Mouse (Mus musculus) spleen, adult 2 months (tissue): ENCODE results near the gene Arhgef26. TPM values are rescaled to one million over a fixed set of nuclear protein-coding genes. Genes with fewer than 3 reads are reported as not detected.

Experiments used
- DNase-seq, 2 experiments: peaks; one replicate each; pipeline versions ENCODE4 v3.0.0 to v3.0.0-alpha.2; 2012 to 2021; ENCODE audit warnings: low spot score in 2 of 2, low read depth in 1 of 2
- H3K27ac ChIP-seq: fragments of 200-500 bp; 2 replicates; pipeline ENCODE4 v1.5.1; 2012; ENCODE audit warnings: low read length, inconsistent platforms; ENCODE audit not compliant: insufficient read depth
- H3K27me3 ChIP-seq: fragments of 200-500 bp; 2 replicates; pipeline ENCODE4 v1.6.1; 2012; ENCODE audit warnings: mild to moderate bottlenecking, moderate library complexity, low read length, inconsistent platforms; ENCODE audit not compliant: control insufficient read depth, insufficient read depth
- H3K36me3 ChIP-seq: fragments of 200-500 bp; 2 replicates; pipeline ENCODE4 v1.6.1; 2012; ENCODE audit warnings: mild to moderate bottlenecking, low read length, inconsistent platforms; ENCODE audit not compliant: control insufficient read depth, insufficient read depth
- H3K4me1 ChIP-seq: fragments of 200-500 bp; 2 replicates; pipeline ENCODE4 v1.6.1; 2011; ENCODE audit warnings: inconsistent platforms; ENCODE audit not compliant: control insufficient read depth, insufficient read depth, insufficient read length
- H3K4me3 ChIP-seq: fragments of 200-500 bp; 2 replicates; pipeline ENCODE4 v1.5.1; 2011; ENCODE audit warnings: mild to moderate bottlenecking, inconsistent platforms; ENCODE audit not compliant: insufficient read depth, insufficient read length; ENCODE audit errors: extremely low read depth
- CTCF ChIP-seq: fragments of 200-500 bp; IDR thresholded peaks from 2 replicates; pipeline ENCODE4 v1.5.1; 2011; ENCODE audit warnings: mild to moderate bottlenecking, inconsistent platforms; ENCODE audit not compliant: insufficient read depth, insufficient read length, insufficient replicate concordance; ENCODE audit errors: extremely low read depth
- POLR2A ChIP-seq: fragments of 200-500 bp; IDR thresholded peaks from 2 replicates; pipeline ENCODE4 v1.6.1; 2011; ENCODE audit warnings: low read depth, low read length, inconsistent platforms
- WGBS: fragments of 180-500 bp; shearing (Covaris S2); methylation state at CpG from one replicate; pipeline ENCODE4 v1.1.7; 2018; 5-methylcytosine and 5-hydroxymethylcytosine counted together
- polyA plus RNA-seq: library from polyadenylated mRNA; depleted of rRNA; stranded (reverse); fragments of >200 nt; gene quantifications from 2 replicates; pipeline ENCODE4 v1.2.3, GENCODE M21; 2012

Arhgef26 gene
- polyA plus RNA-seq, 1 experiment, result 0.42 TPM

DNA sequence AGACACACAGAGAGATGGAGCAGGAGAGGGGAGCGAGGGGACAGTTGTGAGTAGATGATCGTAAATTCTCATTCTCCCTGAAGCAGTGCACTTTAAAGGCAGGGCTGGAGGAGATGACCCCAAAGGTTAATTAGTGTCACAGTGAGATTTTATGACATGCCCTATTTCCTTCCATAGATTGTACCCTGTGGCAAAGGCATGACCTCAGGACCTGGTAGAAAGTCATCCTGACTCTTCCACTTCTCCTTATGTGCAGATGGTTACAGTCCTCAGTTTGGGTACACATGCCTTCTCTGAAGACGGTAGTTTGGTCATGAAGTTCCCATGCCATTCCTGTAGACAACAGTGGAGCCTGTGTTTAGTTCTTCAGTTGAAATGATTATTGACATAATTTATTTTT is 42.3 kb downstream of the Arhgef26 start:
- 95% methylated on average over 3 of the region's 3 CpGs for WGBS
- no peaks in the 10 kb centered on the region for H3K36me3 ChIP-seq

DNA sequence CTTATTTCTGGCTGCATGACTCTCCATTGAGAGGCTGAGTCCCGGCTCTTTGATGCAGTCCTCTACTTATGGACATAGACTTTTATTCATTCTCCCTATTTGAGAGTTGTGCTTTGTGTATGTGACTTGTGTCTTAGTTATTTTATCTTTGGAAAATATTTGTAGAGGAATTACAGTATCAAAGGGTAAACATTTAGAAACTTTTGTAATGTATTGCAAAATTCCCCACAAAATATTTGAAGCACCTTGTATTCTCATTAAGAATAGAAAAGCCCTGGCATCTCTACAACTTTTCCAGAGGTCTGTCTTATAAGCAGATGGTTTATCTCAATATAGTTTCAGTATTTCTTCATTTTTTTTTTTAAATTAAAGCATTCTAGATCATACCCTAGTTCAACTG is 44.7 kb downstream of the Arhgef26 start:
- H3K27me3 ChIP-seq, result no peaks in the 10 kb centered on the region
- DNase-seq, result no peak
- no peak overlapping the region for H3K4me3 ChIP-seq
- H3K4me1 ChIP-seq, result no peaks in the 10 kb centered on the region
- WGBS, result 91% methylated on average over 1 of the region's 1 CpGs
- no peak overlapping the region for H3K27ac ChIP-seq
- no peaks in the 10 kb centered on the region for H3K36me3 ChIP-seq
- no peak for TF ChIP-seq POLR2A
- no peak for TF ChIP-seq CTCF

More for the DNA sequence above, 42.3 kb downstream of the Arhgef26 start:
- Histone ChIP-seq H3K4me1 (no peaks in the 10 kb centered on the region), H3K27ac (no peak overlapping the region), H3K4me3 (no peak overlapping the region), H3K27me3 (no peaks in the 10 kb centered on the region)
- DNase-seq, result no peak
- TF ChIP-seq POLR2A (no peak), CTCF (no peak)

DNA sequence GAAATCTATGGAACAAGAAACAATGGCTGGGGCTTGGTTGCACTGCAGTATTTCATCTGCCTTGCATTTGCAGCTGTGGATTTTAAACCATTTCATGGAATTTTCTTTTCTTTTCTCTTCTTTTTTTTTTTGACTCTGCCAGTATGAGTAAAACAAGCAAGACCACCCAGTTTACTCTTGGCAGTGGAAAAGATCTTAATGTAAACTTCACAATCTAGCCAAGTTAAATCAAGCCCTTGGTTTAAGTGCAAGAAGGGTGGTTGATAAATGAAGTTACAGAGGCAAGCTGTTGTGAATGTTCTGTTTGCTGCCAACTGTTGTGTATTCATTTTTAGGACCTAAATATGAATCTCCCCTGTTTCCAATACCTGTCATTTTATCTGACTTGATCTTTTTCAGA is 54.5 kb downstream of the Arhgef26 start:
- Histone ChIP-seq H3K4me3 (no peak overlapping the region), H3K4me1 (no peaks in the 10 kb centered on the region), H3K36me3 (no peaks in the 10 kb centered on the region), H3K27me3 (no peaks in the 10 kb centered on the region), H3K27ac (no peak overlapping the region)
- DNase-seq, result no peak
- TF ChIP-seq POLR2A (no peak), CTCF (no peak)

DNA sequence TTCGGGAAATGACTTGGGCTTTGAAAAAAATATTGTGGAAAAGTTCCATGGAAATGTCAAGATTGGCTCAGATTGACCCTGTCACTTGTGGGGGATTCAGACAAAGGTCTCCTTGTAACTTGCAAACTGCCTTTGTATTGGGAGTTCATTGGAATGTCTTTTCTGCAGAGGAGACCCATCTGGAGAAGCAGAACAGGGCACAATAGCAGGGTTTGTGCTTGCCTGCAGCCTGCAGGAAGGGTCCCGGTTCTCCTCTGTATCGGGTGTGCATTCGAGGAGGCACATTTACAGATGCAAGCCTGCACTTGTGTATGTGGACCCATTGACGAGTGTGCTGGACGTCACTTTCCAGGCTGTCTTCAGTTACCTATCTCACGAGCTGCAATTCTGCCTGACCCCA is 56.1 kb downstream of the Arhgef26 start:
- DNase-seq, result no peak

DNA sequence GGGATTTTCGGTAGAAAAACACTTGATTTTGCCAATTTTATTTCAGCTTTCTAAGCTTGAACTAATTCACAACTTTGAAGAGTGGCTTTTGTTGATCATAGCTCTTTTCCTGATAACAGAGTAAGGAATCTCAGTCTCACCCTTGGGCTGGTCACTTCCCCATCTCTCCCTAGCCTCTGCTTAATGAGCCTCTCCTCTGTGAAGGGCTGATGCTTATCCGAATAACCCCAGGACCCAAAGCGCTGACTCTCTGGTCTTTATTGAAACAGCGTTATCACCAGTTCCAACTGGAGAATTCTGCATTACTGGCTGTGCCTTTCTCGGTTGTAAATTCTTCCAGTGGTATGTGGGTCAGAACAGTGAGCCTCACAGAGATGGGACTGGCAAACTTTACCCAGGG is 57.2 kb downstream of the Arhgef26 start:
- no peak for DNase-seq
- no peak overlapping the region for H3K27ac ChIP-seq
- H3K27me3 ChIP-seq, result no peaks in the 10 kb centered on the region
- no peak overlapping the region for H3K4me3 ChIP-seq
- TF ChIP-seq CTCF (no peak), POLR2A (no peak)
- WGBS, result 82% methylated on average over 5 of the region's 5 CpGs
- no peaks in the 10 kb centered on the region for H3K36me3 ChIP-seq
- H3K4me1 ChIP-seq, result no peaks in the 10 kb centered on the region

More for the DNA sequence above, 56.1 kb downstream of the Arhgef26 start:
- H3K27ac ChIP-seq, result no peak overlapping the region
- no peaks in the 10 kb centered on the region for H3K36me3 ChIP-seq
- WGBS, result 92% methylated on average over 7 of the region's 7 CpGs
- no peaks in the 10 kb centered on the region for H3K27me3 ChIP-seq
- no peak overlapping the region for H3K4me3 ChIP-seq
- TF ChIP-seq CTCF, result no peak
- TF ChIP-seq POLR2A, result no peak
- no peaks in the 10 kb centered on the region for H3K4me1 ChIP-seq

DNA sequence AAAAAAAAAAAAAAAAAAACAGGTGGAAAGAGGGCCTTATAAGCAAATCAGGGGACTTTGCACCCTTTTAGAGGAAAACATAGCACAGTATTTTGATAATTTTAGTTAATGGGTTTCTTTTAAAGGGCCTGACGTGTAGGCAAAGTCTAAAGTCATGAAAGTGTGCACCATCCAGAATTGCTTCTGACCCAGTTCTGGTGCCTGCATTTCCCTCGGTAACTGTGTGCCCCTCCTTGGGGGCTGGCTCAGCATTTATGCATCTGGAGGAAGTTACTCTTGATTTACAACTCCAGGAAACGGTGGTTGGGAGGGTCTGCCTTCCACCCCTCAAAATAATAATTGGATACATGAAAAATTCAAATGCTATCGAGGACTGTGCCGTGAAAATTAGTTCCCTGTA is 58.0 kb downstream of the Arhgef26 start:
- TF ChIP-seq CTCF (no peak), POLR2A (no peak)
- no peak for DNase-seq
- Histone ChIP-seq H3K4me1 (no peaks in the 10 kb centered on the region), H3K27ac (no peak overlapping the region), H3K4me3 (no peak overlapping the region), H3K27me3 (no peaks in the 10 kb centered on the region), H3K36me3 (no peaks in the 10 kb centered on the region)
- 12% methylated on average over 5 of the region's 5 CpGs for WGBS

DNA sequence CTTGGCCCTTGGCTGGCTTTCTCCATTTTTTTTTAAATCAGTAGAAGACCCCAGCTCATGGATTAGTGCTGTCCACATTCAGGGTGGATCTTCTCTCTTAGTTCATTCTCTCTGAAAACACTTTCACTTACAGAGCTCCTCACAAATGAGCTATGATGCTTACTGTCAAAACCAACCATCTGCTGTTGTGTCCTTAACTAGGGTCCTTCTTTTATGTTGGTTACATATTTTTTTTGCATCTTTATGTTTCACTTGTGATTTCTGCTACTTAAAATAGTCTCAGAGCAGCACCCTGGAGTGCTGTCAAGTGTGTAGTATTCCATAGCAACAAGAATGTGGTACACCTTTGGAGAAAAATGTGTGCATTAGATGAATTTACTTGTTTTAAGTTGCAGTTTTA is 60.0 kb downstream of the Arhgef26 start:
- TF ChIP-seq POLR2A (no peak), CTCF (no peak)
- no peak for DNase-seq
- Histone ChIP-seq H3K4me1 (no peaks in the 10 kb centered on the region), H3K27me3 (no peaks in the 10 kb centered on the region), H3K36me3 (no peaks in the 10 kb centered on the region), H3K4me3 (no peak overlapping the region), H3K27ac (no peak overlapping the region)
